Mouse (Mus musculus): ENCODE data around the gene Hook2.

DNA sequence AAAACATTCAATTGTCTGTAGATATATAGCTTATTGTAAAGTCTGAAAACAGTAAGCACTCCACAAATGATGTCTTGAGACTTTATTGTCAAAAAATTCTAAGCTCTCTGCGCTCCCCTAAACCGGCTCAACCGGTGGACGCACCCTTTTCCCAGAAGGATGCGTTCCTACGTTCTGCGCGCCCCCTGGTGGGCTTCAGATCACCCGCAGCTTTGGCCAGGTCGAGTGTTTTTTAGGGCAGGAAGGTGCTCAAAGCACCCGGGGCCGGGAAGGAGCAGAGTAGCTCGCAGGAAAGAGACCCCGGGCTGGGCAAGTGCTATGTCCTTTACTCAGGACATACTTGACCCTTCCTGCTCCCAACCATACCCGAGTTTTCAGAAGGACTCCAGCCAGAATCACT lies 593 bp upstream of the Hook2 start:
- TF ChIP-seq POLR2A (IDR thresholded peaks at IDR 0.05; ENCODE audit: low read depth, low read length) (no peak), CTCF (IDR thresholded peaks at IDR 0.05; ENCODE audit: extremely low read depth, insufficient read depth, insufficient read length, insufficient replicate concordance) (peak; percentile 95)
